Mouse (Mus musculus) limb, embryonic 10.5 days (tissue): ENCODE measurements around the gene Cst9. TPM values are rescaled to one million over a fixed set of nuclear protein-coding genes. Genes with fewer than 3 reads are reported as not detected.

Experiments used
- DNase-seq: peaks from one replicate; pipeline ENCODE4 v3.0.0-alpha.2; 2017; ENCODE audit warnings: low spot score
- H3K27ac ChIP-seq: fragments of 300-500 bp; sonication (generic); 2 replicates; pipeline ENCODE4 v1.5.1; 2016; ENCODE audit warnings: mild to moderate bottlenecking
- H3K27me3 ChIP-seq: fragments of 300-500 bp; sonication (generic); 2 replicates; pipeline ENCODE4 v1.6.1; 2016; ENCODE audit warnings: low read depth, mild to moderate bottlenecking; ENCODE audit not compliant: poor library complexity, severe bottlenecking
- H3K36me3 ChIP-seq: fragments of 300-500 bp; sonication (generic); 2 replicates; pipeline ENCODE4 v1.6.1; 2016; ENCODE audit warnings: mild to moderate bottlenecking, moderate library complexity
- H3K4me1 ChIP-seq: fragments of 300-500 bp; sonication (generic); 2 replicates; pipeline ENCODE4 v1.6.1; 2016
- H3K4me3 ChIP-seq: fragments of 300-500 bp; sonication (generic); 2 replicates; pipeline ENCODE4 v1.5.1; 2016; ENCODE audit warnings: mild to moderate bottlenecking, moderate library complexity
- H3K9me3 ChIP-seq: fragments of 300-500 bp; sonication (generic); replicated peaks from 2 replicates; pipeline ENCODE4 v1.6.1; 2016; ENCODE audit warnings: mild to moderate bottlenecking
- WGBS: fragments of 180-500 bp; shearing (Covaris S2); methylation state at CpG from one replicate; pipeline ENCODE4 v1.1.7; 2016; 5-methylcytosine and 5-hydroxymethylcytosine counted together
- polyA plus RNA-seq: library from polyadenylated mRNA; unstranded; fragments of >200 nt; fragmentation: Nextera tagmentation; extraction: Ambion mirVana; gene quantifications from 2 replicates; pipeline ENCODE4 v1.2.1, GENCODE M21; 2016

The Cst9 gene
- polyA plus RNA-seq = not detected in 2 replicates

DNA sequence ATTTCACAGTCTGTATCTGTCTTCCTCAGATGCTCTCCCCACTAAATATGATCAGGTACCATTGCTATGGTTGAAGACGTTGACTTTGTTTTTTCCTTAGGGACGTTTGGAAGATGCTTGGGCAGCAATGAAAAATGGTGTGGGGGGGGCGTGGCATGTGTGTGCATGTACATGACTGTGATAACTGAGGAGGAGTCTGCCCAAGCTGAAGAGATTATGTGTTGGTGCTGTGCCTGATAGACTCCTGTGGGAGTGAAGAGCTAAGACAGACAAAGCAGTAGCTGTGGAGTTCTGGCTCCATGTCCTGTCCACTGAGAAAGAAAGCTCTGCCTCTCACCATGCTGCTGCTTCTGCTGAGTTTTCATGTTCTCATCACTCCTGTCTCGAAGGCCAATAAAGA is at the start of gene Cst9:
Gene Cst9, plus strand, starts transcription at position 236 of the 400 bp plus-strand sequence.
- no peak within 1 kb of the TSS for H3K27ac ChIP-seq
- 0 out of 2 replicates have a peak, but pooled peaks cover 5% of the 10 kb centered on the region for H3K4me1 ChIP-seq
- no peaks in the 10 kb centered on the region for H3K36me3 ChIP-seq
- DNase-seq = no peak
- H3K27me3 ChIP-seq = no peaks in the 10 kb centered on the region
- no peaks in the 10 kb centered on the region for H3K9me3 ChIP-seq
- no peak within 1 kb of the TSS for H3K4me3 ChIP-seq
- 82% methylated on average over 4 of the region's 4 CpGs for WGBS

DNA sequence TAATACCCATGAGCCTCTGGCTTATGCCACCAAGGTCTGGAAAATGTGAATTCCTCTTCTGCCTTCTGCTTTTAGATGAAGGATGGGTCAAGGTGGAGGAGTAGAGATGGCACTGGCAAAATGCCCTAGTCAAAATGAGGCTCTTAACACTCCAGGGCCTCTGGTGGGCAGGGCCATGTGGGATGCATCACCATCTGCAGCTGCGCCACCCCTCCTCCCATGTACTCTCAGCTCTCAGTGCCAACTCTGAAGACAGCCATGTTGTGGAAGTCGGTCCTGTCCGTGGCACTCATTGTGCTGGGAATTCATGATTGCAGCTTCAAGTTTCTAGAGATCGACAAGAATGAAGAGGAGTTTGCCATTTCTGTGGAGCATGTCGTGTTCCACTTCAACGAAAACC is 45.8 kb upstream of the Cst9 start, which contains the start of gene Cst12:
Gene Cst12, plus strand, starts transcription at position 220 of the 400 bp plus-strand sequence.
- no peaks in the 10 kb centered on the region for H3K36me3 ChIP-seq
- WGBS = 96% methylated on average over 6 of the region's 6 CpGs
- no peaks in the 10 kb centered on the region for H3K27me3 ChIP-seq
- no peak within 1 kb of the TSS for H3K27ac ChIP-seq
- no peaks in the 10 kb centered on the region for H3K9me3 ChIP-seq
- no peaks in the 10 kb centered on the region for H3K4me1 ChIP-seq
- H3K4me3 ChIP-seq = no peak within 1 kb of the TSS
- DNase-seq = no peak

DNA sequence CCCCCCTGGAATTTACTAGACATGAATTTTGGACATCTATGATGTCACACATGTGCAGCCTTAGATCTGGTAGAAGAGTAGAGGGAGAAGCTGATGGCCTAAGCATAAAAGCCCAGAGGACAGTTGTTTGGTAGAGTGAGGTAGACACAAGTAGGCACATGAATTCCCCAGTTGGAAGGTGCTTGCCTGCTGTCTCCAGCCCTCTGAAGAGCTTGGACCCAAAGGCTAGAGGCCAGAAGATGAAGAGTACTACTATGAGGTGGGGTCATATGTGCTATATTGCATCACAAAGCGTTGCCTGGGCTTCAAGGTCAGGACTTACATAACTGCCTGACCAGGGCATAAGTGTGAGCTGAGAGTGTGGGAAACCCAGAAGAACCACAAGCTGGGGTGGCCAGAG is 36.5 kb upstream of the Cst9 start, which contains the start of gene Cst8:
Gene Cst8, plus strand, starts transcription at position 301 of the 400 bp plus-strand sequence.
- Histone ChIP-seq H3K9me3 (no peaks in the 10 kb centered on the region), H3K27ac (no peak within 1 kb of the TSS), H3K4me3 (no peak within 1 kb of the TSS), H3K4me1 (no peaks in the 10 kb centered on the region), H3K27me3 (no peaks in the 10 kb centered on the region), H3K36me3 (no peaks in the 10 kb centered on the region)
- WGBS = 85% methylated on average over 1 of the region's 1 CpGs
- no peak for DNase-seq

DNA sequence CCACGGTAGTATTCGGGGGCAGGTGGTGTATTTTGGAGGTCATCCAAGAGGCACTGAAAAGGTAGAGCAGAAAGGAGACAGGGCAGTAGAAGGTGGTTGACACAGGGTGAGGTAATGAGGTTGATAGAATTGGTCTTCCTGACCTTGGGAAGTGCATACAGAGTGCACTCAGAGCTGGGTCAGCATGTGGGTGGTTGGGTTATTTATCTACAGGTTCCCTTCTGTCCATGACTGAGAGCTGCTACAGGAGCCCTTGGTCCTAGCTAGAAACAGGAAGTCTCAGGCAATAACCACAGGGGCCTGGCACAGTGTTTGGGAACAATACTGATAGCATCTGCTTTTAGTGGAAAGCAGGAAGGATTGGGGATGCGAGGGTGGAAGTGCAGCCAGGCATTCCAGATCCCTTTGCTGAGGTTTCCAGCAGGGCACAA is 33.4 kb upstream of the Cst9 start:
- Histone ChIP-seq H3K36me3 (no peaks in the 10 kb centered on the region), H3K27me3 (no peaks in the 10 kb centered on the region), H3K27ac (no peak overlapping the region), H3K9me3 (no peaks in the 10 kb centered on the region), H3K4me3 (no peak overlapping the region), H3K4me1 (no peaks in the 10 kb centered on the region)
- no peak for DNase-seq
- WGBS = 69% methylated on average over 3 of the region's 3 CpGs

DNA sequence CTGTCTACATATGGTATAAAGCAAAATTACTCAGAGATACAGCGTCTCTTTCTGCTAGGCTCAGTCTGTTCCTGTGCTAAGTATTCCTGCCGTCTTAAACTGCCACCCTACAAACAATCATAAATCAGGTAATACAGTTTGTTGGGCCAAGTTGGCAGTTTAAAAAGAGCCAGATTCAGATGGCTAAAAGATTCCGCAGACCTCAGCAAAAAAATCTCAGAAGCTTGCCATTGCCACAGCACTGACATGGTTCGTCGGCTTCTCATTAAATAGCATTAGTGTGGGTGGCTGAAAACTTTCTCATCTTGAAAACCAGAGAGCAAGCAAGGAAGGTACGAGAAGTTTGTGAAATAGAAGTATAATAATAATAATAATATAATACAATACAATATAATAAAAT is 28.3 kb upstream of the Cst9 start:
- 74% methylated on average over 6 of the region's 6 CpGs for WGBS
- no peak for DNase-seq
- Histone ChIP-seq H3K27me3 (no peaks in the 10 kb centered on the region), H3K36me3 (no peaks in the 10 kb centered on the region), H3K9me3 (no peaks in the 10 kb centered on the region), H3K4me3 (no peak overlapping the region), H3K4me1 (no peaks in the 10 kb centered on the region), H3K27ac (no peak overlapping the region)

DNA sequence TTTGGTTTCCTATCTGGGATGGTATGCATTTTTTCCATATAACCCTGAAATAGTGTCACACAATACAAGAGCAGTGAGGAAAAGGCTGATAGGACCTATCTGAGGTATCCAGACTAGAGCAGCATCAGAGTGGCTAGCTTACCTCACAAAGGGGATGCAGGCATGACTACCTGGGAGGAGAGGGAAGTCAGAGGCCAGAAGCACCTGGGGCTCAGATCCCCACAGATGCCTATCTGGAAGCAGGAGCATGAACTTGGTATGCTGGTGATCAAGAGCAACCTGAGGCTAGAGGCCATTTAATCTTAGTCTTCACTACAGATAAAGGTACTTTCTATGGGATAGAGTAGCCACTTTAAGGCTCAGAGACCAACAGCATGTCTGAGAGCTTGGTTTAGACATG is 15.0 kb upstream of the Cst9 start, which contains the start of gene Cst13:
Gene Cst13, plus strand, starts transcription at position 173 of the 400 bp plus-strand sequence.
- no peak within 1 kb of the TSS for H3K4me3 ChIP-seq
- no peaks in the 10 kb centered on the region for H3K36me3 ChIP-seq
- no peak for DNase-seq
- no peaks in the 10 kb centered on the region for H3K9me3 ChIP-seq
- no peak within 1 kb of the TSS for H3K27ac ChIP-seq
- H3K27me3 ChIP-seq = no peaks in the 10 kb centered on the region
- no peaks in the 10 kb centered on the region for H3K4me1 ChIP-seq

DNA sequence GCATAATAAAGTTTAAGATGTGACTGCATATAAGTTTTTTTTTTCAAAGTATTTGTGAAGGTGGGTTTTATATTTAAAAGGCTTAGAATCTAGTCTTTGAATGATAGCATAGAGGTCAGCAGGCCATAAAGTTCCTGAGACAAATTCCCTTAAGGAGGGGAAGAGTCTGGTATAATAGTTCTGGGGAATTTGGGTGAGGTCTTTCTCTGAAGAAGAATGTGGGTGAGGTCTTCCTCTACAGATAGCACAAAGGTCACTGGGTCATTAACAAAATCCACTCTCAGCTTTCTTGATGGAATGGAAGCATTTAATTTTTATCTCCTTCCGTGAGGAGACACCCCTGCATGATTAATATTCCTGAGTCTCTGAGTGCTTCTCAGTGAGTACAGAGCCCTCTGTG is 9.0 kb upstream of the Cst9 start:
- H3K4me1 ChIP-seq = no peaks in the 10 kb centered on the region
- no peak for DNase-seq
- H3K27ac ChIP-seq = no peak overlapping the region
- no peaks in the 10 kb centered on the region for H3K36me3 ChIP-seq
- H3K9me3 ChIP-seq = no peaks in the 10 kb centered on the region
- WGBS = 39% methylated on average over 1 of the region's 1 CpGs
- H3K27me3 ChIP-seq = no peaks in the 10 kb centered on the region
- no peak overlapping the region for H3K4me3 ChIP-seq

DNA sequence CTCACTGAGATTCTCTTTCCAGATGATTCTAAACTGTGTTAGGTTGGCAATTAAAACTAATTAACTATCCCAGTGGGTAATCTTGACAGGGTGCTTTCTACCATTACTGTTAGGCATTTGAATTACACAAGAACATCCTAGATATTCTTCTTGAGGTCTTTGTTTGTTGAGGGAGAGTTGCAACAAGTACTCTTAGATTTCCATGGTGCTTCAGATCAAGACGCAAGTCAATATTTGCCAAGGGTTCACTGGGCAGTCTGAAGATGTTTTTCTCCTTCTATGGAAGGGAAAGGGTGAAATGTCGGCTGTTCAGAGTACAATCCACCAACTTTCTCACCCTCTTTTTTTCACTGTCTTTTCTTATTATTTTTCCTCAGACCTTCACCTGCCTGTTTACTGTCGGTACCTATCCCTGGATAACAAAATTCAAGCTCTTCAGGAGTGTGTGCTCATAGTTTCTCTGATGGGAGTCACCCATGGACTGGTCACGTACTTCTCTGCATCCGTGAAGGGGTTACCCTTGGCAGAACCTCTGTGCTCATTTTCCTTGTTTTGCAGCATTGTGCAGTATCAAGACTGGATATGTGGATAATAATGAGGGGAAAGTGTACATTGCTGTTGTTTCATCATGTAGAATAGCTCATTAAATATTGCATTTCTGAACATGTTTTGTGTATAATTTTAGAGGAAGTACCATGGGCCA is 3.3 kb downstream of the Cst9 start:
- WGBS = 91% methylated on average over 5 of the region's 5 CpGs
- Histone ChIP-seq H3K27me3 (no peaks in the 10 kb centered on the region), H3K4me1 (0 out of 2 replicates have a peak, but pooled peaks cover 5% of the 10 kb centered on the region), H3K36me3 (no peaks in the 10 kb centered on the region), H3K4me3 (no peak overlapping the region), H3K9me3 (no peaks in the 10 kb centered on the region), H3K27ac (no peak overlapping the region)
- no peak for DNase-seq

DNA sequence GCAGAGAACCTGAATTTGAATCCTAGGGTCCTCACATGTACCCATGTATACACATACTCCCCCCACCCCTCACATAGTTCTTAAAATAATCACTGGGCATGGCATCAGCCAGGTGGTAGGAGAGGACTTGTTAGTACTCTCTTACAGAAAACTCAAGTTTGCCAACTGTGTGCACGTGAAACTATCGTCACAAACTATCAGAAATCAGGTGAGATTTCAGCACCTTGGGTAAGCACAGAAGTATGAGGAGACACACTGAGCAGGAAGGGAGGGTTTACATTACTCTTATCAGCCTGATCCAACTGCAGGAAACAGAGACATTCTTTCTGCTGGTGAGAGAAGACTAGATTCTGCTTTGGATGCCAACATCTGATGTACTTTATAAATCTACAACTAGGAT is 4.3 kb downstream of the Cst9 start:
- H3K36me3 ChIP-seq = no peaks in the 10 kb centered on the region
- 95% methylated on average over 2 of the region's 2 CpGs for WGBS
- no peaks in the 10 kb centered on the region for H3K9me3 ChIP-seq
- no peak overlapping the region for H3K4me3 ChIP-seq
- no peak overlapping the region for H3K27ac ChIP-seq
- no peak for DNase-seq
- H3K27me3 ChIP-seq = no peaks in the 10 kb centered on the region
- 0 out of 2 replicates have a peak, but pooled peaks cover 5% of the 10 kb centered on the region for H3K4me1 ChIP-seq

DNA sequence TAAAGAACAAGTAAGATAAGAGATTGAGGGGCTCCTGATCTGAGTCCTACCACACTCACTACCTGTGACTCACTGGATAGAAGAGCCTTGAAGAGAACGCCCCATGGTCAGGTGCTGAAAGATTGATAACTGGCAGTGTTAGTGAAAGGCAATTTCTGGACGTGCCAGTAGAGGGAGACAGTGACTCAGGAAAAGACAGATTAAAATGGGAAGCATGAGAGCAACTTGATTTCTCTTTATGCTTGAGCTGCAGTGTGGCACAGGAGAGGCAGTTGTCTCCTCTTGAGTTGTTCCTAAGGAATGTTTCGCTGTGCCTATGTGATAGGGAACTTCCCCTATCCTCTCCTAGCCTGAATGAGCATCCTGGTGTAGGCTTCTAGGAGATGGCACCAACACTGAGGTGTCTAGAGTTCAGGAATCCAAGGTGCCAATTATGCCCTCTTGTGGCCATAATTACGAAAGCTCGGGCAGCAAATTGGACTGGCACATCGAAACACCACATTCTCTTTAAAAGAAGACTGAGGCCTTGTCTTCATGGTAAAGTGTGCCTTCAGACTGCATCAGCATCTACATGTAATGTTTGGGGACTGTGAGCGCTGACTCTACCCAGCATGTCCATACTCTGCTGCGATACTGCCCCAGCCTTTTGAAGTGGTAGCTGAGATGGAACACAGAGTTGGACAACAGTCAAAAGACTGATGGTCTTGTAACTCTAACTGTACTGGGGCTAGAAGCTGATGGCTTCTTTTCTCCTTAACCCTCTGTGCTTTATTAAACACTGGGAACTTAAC is 16.4 kb downstream of the Cst9 start:
- Histone ChIP-seq H3K9me3 (no peaks in the 10 kb centered on the region), H3K4me3 (no peak overlapping the region), H3K4me1 (no peaks in the 10 kb centered on the region), H3K27ac (no peak overlapping the region), H3K36me3 (no peaks in the 10 kb centered on the region), H3K27me3 (no peaks in the 10 kb centered on the region)
- WGBS = 49% methylated on average over 8 of the region's 8 CpGs
- peak; percentile 60 for DNase-seq

DNA sequence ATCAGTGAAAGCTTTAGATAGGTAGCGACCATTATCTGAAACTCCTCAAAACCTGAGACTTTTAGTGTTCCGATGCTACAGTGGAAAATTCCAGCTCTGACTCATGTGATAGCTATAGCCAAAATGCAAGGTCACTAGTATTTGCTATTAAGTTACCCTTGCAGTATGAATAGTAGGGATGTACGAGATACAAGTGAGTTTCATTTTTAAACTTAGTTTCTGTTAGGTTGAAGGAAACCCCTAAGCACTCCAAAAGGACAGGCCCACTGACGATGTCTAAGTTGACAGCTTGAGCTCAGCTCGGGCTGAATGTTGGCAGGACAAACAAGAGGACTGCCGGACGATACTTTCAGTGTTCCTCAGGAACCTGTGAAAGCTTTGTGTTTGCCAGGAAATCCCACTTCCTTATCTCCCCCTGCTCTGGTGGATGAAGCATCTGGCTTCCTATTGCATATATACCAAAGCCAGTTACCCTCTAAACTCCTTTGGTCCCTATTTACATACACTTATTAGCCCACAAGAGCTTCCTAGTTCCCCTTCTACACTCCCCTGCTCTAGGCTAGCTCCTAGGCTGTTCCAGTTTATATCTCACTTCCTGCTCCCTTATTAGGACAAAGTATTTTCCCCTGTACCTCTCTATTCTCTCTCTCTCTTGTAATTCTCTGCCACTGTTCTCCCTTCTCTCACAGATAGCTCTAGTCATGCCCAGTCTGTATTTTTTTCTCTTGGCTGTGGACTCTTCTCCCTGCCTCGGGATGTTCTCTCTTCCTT is 21.9 kb downstream of the Cst9 start:
- H3K4me1 ChIP-seq = no peaks in the 10 kb centered on the region
- no peak overlapping the region for H3K4me3 ChIP-seq
- no peaks in the 10 kb centered on the region for H3K27me3 ChIP-seq
- no peaks in the 10 kb centered on the region for H3K36me3 ChIP-seq
- no peaks in the 10 kb centered on the region for H3K9me3 ChIP-seq
- WGBS = 76% methylated on average over 8 of the region's 8 CpGs
- no peak overlapping the region for H3K27ac ChIP-seq
- DNase-seq = no peak

DNA sequence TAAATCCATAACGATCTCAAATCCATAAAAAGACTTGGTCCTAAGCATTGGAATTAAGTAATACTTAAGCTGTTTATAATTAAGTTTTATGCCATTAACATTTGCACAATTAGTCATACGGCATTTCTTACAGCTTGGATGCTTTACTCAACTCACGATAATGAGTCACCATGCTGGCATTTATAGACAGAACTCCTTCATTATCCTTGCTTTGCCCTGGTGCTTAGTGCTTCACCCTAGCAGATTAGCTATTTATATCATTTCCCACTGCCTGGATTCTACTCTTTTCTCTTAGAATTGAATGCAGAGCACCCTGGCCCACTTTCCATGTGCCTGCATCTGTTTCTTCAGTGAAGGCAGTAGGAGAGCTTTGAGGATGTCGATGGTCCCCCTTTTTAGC is 22.6 kb downstream of the Cst9 start:
- 91% methylated on average over 4 of the region's 4 CpGs for WGBS
- DNase-seq = no peak
- H3K27ac ChIP-seq = no peak overlapping the region

More for the DNA sequence above, 22.6 kb downstream of the Cst9 start:
- no peaks in the 10 kb centered on the region for H3K27me3 ChIP-seq
- H3K4me3 ChIP-seq = no peak overlapping the region
- H3K9me3 ChIP-seq = no peaks in the 10 kb centered on the region
- no peaks in the 10 kb centered on the region for H3K4me1 ChIP-seq
- no peaks in the 10 kb centered on the region for H3K36me3 ChIP-seq
